Mouse (Mus musculus): ENCODE data around the gene Psg19.

The Psg19 gene

GRCm38 (mm10) chr7:18746189-18746860 lies 52.0 kb downstream of the Psg19 start:
- DNase-seq (ENCODE audit: low read depth, low spot score): no peak

Measured in brain, embryonic 18.5 days (tissue).